Mouse (Mus musculus): Measurements from ENCODE around the gene Srarp. TPM values are rescaled to one million over a fixed set of nuclear protein-coding genes. Genes with fewer than 3 reads are reported as not detected.

The Srarp gene
- polyA plus RNA-seq (2016; fragmentation: Nextera tagmentation; extraction: Ambion mirVana) = not detected in 2 replicates

DNA sequence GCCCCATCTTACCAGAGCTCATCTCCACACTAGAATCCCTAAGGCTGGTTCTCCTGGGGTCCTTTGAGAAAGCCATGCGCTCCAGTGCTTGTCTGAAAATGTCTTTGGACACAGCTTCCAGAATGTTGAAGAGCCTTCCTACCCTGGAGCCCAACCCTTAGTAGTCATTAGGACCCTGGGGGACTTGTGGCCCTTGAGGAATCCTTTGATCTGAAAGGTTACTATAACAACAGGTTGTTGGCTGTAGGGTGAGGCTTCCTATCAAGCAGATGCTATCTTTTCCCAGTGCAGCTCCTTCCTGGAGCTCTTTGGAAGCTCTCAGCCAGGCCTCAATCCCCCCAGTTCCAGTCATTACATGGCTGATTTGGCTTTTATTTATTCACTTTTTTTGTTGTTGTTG lies at the start of gene Srarp:
Gene Srarp (minus strand): TSS at position 132 of the 400 bp plus-strand sequence.
- WGBS = 77% methylated on average over 1 of the region's 1 CpGs

DNA sequence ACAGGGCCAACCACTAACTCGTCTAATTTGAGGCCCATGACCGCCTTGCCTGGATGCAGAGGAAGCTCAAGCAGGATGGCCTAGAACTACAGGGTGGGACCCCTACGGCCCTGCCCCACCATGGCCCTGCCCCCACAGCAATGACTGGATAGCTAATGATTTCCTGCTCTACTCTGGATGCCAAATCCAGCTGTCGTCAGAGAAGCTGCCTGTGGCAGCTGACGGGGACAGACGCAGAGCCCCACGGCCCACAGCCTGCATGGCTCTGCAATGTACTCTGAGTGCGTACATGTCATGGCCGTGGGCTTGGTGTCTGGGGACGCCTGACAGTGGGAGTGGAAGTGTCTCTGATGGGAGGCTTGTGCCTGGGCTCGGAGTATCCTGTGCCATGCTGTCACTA lies 48.2 kb upstream of the Srarp start:
- H3K9me3 ChIP-seq = no peaks in the 10 kb centered on the region
- H3K4me3 ChIP-seq = no peak overlapping the region
- DNase-seq (ENCODE audit: low spot score) = no peak
- H3K27me3 ChIP-seq (ENCODE audit: insufficient read depth, poor library complexity, severe bottlenecking) = no peaks in the 10 kb centered on the region
- no peaks in the 10 kb centered on the region for H3K4me1 ChIP-seq (replicated peaks)
- WGBS = 87% methylated on average over 11 of the region's 11 CpGs
- H3K36me3 ChIP-seq = peaks cover 100% of the 10 kb centered on the region
- no peak overlapping the region for H3K27ac ChIP-seq

More for the DNA sequence above, at the start of gene Srarp:
- Histone ChIP-seq H3K9me3 (no peaks in the 10 kb centered on the region), H3K4me1 (replicated peaks) (no peaks in the 10 kb centered on the region), H3K27ac (no peak within 1 kb of the TSS), H3K36me3 (no peaks in the 10 kb centered on the region), H3K27me3 (ENCODE audit: insufficient read depth, poor library complexity, severe bottlenecking) (peaks cover 7% of the 10 kb centered on the region; the same call in 1 of the 2 replicates), H3K4me3 (no peak within 1 kb of the TSS)
- DNase-seq (ENCODE audit: low spot score) = no peak

DNA sequence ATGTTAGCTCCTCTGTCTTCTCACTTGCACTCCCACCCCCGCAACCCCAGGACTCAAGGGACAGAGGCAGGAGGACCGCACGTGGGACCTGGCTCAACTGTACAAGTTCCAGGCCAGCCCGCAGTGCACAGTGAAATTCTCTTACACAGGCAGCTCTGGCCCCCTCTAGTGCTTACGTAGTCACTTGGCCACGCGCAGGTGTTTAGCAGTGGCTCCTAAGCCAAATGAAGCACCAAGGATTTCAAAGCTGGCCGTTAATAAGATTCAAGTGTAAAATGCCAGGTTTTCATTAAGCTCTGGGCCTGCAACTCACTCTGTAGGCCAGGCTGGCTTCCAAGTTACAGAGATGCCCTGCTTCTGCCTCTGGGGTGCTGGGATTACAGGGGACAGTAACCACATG lies 43.5 kb upstream of the Srarp start:
- no peaks in the 10 kb centered on the region for H3K9me3 ChIP-seq
- no peaks in the 10 kb centered on the region for H3K27me3 ChIP-seq (ENCODE audit: insufficient read depth, poor library complexity, severe bottlenecking)
- no peaks in the 10 kb centered on the region for H3K4me1 ChIP-seq (replicated peaks)
- peaks cover 100% of the 10 kb centered on the region for H3K36me3 ChIP-seq
- WGBS = 93% methylated on average over 8 of the region's 8 CpGs
- H3K27ac ChIP-seq = no peak overlapping the region
- DNase-seq (ENCODE audit: low spot score) = no peak
- no peak overlapping the region for H3K4me3 ChIP-seq

GRCm38 (mm10) chr4:141478794-141479193 lies 42.9 kb upstream of the Srarp start:
- peaks cover 100% of the 10 kb centered on the region for H3K36me3 ChIP-seq
- H3K27me3 ChIP-seq (ENCODE audit: insufficient read depth, poor library complexity, severe bottlenecking) = no peaks in the 10 kb centered on the region
- no peak for DNase-seq (ENCODE audit: low spot score)
- H3K4me3 ChIP-seq = no peak overlapping the region
- H3K9me3 ChIP-seq = no peaks in the 10 kb centered on the region
- WGBS = 94% methylated on average over 32 of the region's 32 CpGs
- peaks cover 3% of the 10 kb centered on the region for H3K4me1 ChIP-seq (replicated peaks)
- H3K27ac ChIP-seq = no peak overlapping the region

DNA sequence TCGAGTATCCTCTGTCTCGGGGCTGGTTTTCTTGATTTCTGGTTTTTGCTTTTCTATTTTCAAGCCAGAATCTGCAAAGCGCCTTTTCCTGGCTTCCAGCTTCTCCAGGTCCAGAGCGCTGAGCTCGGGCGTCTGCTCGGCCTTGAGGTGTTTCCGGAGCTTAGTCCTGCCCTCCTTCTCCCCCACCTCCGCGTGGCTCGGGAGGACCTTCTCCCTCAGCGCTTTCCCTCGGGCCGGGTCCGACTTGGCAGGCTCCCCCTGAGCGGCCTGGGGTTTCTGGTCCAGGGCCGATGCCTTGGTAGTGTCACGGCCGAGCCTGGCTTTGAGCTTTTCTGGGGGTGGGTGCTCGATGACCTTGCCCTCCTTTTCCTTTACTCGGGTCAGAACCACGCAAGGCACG lies 42.3 kb upstream of the Srarp start:
- no peak for DNase-seq (ENCODE audit: low spot score)
- Histone ChIP-seq H3K4me1 (replicated peaks) (peaks cover 8% of the 10 kb centered on the region), H3K36me3 (peaks cover 100% of the 10 kb centered on the region), H3K9me3 (no peaks in the 10 kb centered on the region), H3K27me3 (ENCODE audit: insufficient read depth, poor library complexity, severe bottlenecking) (no peaks in the 10 kb centered on the region), H3K4me3 (no peak overlapping the region), H3K27ac (no peak overlapping the region)
- WGBS = 92% methylated on average over 23 of the region's 23 CpGs

DNA sequence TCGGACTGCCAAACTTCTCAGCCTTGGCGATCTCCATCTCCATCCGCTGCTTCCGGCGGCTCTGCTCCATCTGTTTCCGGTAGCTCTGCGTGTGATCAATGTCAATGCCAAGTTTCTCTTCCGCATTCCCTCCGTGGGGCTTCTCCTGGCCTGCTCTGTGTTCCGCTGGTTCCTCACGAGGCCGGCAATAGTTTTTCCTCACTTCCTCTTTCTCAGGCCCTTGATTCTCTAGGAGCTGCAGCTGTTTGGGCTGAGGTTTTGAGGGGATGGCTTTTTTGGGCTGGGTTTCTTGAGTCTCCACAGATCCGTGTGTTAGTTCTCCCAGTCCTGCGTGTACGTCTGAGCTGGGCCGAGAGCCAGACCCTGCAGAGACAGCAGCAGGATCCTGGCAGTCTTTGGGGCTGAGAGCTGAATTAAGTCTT lies 41.8 kb upstream of the Srarp start:
- DNase-seq (ENCODE audit: low spot score) = no peak
- WGBS = 93% methylated on average over 16 of the region's 16 CpGs
- H3K9me3 ChIP-seq = no peaks in the 10 kb centered on the region
- H3K27ac ChIP-seq = no peak overlapping the region
- H3K4me1 ChIP-seq (replicated peaks) = peaks cover 13% of the 10 kb centered on the region
- H3K27me3 ChIP-seq (ENCODE audit: insufficient read depth, poor library complexity, severe bottlenecking) = no peaks in the 10 kb centered on the region
- peaks cover 100% of the 10 kb centered on the region for H3K36me3 ChIP-seq
- H3K4me3 ChIP-seq = no peak overlapping the region

GRCm38 (mm10) chr4:141474431-141474830 lies 38.5 kb upstream of the Srarp start:
- peaks cover 100% of the 10 kb centered on the region for H3K36me3 ChIP-seq
- DNase-seq (ENCODE audit: low spot score) = no peak
- WGBS = 92% methylated on average over 19 of the region's 19 CpGs

DNA sequence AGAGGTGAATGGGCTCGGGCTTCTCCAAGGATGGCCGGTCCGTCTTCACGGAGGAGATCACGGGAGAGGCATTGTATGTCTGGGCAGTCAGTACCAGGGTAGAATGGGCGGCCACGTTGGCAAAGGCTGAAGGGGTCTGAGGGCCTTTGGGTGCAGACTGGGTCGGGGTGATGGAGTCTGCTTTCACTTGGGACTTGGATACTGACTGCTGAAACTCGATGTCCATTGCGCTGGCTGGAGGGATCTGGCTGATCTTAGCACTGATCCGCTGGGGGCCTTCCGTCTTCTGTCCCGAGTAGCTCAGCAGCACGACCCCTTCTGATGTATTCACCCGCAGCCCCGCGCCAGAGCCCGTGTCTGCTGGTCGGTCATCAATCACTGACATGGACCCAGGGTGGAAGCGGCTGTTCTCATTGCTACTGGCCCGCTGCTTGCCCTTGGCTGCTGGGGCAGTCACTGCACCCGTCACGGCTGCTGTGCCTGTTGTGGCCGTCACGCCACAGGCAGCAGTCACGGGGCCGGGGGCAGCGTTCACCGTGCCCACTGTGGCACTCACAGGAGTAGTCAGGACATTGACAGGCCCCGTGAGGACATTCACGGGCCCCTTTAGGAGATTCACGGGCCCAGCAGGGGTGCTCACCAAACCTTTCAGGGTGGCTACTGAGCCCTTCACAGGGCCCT lies 36.9 kb upstream of the Srarp start:
- peaks cover 16% of the 10 kb centered on the region for H3K4me1 ChIP-seq (replicated peaks)
- peaks cover 99% of the 10 kb centered on the region for H3K36me3 ChIP-seq
- no peak overlapping the region for H3K4me3 ChIP-seq
- no peak for DNase-seq (ENCODE audit: low spot score)
- H3K27ac ChIP-seq = no peak overlapping the region
- no peaks in the 10 kb centered on the region for H3K27me3 ChIP-seq (ENCODE audit: insufficient read depth, poor library complexity, severe bottlenecking)
- 86% methylated on average over 32 of the region's 32 CpGs for WGBS
- H3K9me3 ChIP-seq = no peaks in the 10 kb centered on the region

More at GRCm38 (mm10) chr4:141474431-141474830, 38.5 kb upstream of the Srarp start:
- Histone ChIP-seq H3K4me1 (replicated peaks) (peaks cover 16% of the 10 kb centered on the region), H3K27ac (no peak overlapping the region), H3K27me3 (ENCODE audit: insufficient read depth, poor library complexity, severe bottlenecking) (no peaks in the 10 kb centered on the region), H3K9me3 (no peaks in the 10 kb centered on the region), H3K4me3 (no peak overlapping the region)

- Histone ChIP-seq H3K36me3 (peaks cover 99% of the 10 kb centered on the region), H3K27me3 (ENCODE audit: insufficient read depth, poor library complexity, severe bottlenecking) (no peaks in the 10 kb centered on the region), H3K9me3 (no peaks in the 10 kb centered on the region), H3K27ac (no peak overlapping the region), H3K4me1 (replicated peaks) (peaks cover 16% of the 10 kb centered on the region), H3K4me3 (no peak overlapping the region)
- WGBS = 97% methylated on average over 16 of the region's 16 CpGs
- DNase-seq (ENCODE audit: low spot score) = no peak
These were observed 35.6 kb upstream of the Srarp start for GRCm38 (mm10) chr4:141471491-141471890.

DNA sequence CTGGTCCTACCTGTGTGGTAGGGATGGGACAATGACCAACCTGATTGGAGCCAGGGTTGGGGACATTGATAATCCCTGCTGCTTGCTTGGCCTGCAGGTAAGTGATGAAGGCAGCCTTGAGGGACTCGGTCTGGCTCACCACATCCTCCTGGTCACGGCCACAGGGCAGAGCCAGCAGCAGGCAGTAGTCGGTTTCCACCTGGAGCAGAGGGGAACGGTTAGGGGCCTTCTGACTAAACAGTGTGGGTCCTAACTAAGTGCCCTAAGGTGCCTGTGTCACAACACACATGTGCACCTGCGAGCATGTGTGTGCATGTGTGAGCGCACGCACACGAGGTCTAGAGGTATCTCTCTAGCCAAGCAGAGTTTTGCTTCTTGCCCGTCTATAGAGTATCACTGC lies 33.4 kb upstream of the Srarp start:
- Histone ChIP-seq H3K4me1 (replicated peaks) (peaks cover 16% of the 10 kb centered on the region), H3K9me3 (no peaks in the 10 kb centered on the region), H3K27ac (no peak overlapping the region), H3K4me3 (no peak overlapping the region), H3K27me3 (ENCODE audit: insufficient read depth, poor library complexity, severe bottlenecking) (no peaks in the 10 kb centered on the region), H3K36me3 (peaks cover 99% of the 10 kb centered on the region)
- 91% methylated on average over 9 of the region's 9 CpGs for WGBS
- DNase-seq (ENCODE audit: low spot score) = no peak

- 80% methylated on average over 10 of the region's 10 CpGs for WGBS
- Histone ChIP-seq H3K27ac (no peak overlapping the region), H3K9me3 (no peaks in the 10 kb centered on the region), H3K4me3 (no peak overlapping the region), H3K36me3 (peaks cover 99% of the 10 kb centered on the region), H3K27me3 (ENCODE audit: insufficient read depth, poor library complexity, severe bottlenecking) (no peaks in the 10 kb centered on the region), H3K4me1 (replicated peaks) (peaks cover 11% of the 10 kb centered on the region; the same call in 1 of the 2 replicates)
- no peak for DNase-seq (ENCODE audit: low spot score)
These were observed 32.7 kb upstream of the Srarp start for GRCm38 (mm10) chr4:141468576-141468975.

DNA sequence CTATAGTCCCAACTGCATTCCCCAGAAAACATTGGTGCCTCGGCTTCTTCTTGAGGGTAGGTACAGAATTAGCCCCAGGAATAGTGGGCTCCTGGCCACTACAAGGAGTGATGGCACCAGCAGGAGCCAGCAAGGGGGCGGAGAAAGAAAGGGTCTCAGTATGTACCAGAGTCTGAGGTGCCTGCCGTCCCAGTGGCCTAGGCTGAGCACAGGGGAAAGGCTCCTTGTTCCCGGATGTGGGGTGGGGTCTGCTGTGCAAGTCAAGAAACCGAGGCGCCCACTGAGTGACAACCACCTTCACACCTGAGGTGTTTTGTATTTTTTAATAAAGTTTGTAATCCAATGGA lies 31.6 kb upstream of the Srarp start:
- Histone ChIP-seq H3K4me1 (replicated peaks) (peaks cover 3% of the 10 kb centered on the region; the same call in 1 of the 2 replicates), H3K4me3 (no peak overlapping the region), H3K27ac (no peak overlapping the region), H3K9me3 (no peaks in the 10 kb centered on the region), H3K27me3 (ENCODE audit: insufficient read depth, poor library complexity, severe bottlenecking) (no peaks in the 10 kb centered on the region), H3K36me3 (peaks cover 99% of the 10 kb centered on the region)
- DNase-seq (ENCODE audit: low spot score) = no peak
- 85% methylated on average over 6 of the region's 6 CpGs for WGBS

- no peaks in the 10 kb centered on the region for H3K27me3 ChIP-seq (ENCODE audit: insufficient read depth, poor library complexity, severe bottlenecking)
- H3K27ac ChIP-seq = 0 out of 2 replicates have a peak overlapping the region, but pooled peaks have one; percentile 3
- 90% methylated on average over 15 of the region's 15 CpGs for WGBS
- no peak overlapping the region for H3K4me3 ChIP-seq
- peaks cover 3% of the 10 kb centered on the region; the same call in 1 of the 2 replicates for H3K4me1 ChIP-seq (replicated peaks)
- H3K36me3 ChIP-seq = peaks cover 99% of the 10 kb centered on the region
- H3K9me3 ChIP-seq = no peaks in the 10 kb centered on the region
- DNase-seq (ENCODE audit: low spot score) = no peak
These were observed 31.1 kb upstream of the Srarp start for GRCm38 (mm10) chr4:141466844-141467580.
